Mouse (Mus musculus): ENCODE results near the gene Dclre1a. TPM values are rescaled to one million over a fixed set of nuclear protein-coding genes. Genes with fewer than 3 reads are reported as not detected.

Dclre1a gene
- 32.7 and 71.7 TPM in 2 replicates for total RNA-seq (2015; ENCODE audit: low replicate concordance)
- total RNA-seq (2017; ENCODE audit: low replicate concordance), result 20.9 and 50.8 TPM in 2 replicates

DNA sequence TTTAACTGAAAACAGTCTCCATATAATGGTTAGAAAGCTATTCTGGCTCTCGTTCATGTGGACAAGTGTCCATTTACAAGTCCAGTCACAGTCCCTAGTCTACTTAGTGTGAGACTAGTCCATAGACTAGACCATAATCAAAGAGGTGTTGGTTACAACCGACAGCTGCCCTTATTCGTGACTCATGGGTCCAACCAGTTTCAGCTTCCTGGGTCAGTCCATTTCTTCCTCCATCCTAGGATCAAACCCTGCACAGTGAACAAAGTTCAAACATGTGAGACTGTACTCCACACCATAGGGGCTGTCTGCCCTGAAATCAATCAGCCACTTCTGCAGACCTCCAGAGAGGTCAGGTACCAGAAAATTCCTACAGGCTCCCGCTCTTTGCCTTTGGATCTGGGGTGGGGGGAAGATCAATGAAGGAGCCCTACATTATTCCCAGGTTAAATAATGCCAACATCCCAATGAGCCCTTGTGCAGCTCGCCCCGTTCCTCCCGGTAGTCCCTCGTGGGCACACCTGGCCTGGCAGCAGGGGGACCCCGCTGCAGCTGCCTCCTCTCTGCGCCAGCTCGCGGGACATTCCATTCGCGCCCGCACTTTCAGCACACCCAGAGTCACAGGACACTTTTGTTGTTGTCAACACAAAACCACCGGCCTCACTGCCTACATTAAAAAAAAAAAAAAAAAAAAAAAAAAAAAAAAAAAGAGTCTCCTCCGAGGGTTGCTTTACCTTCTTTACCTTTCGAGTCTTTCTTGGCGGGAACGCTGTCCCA, at the start of gene Dclre1a:
Gene Dclre1a (minus strand): TSS at position 767 of the 774 bp plus-strand sequence.
- ATAC-seq (replicated peaks; ENCODE audit: low FRiP score, poor library complexity, severe bottlenecking), result peak; percentile 85

- no peak for ATAC-seq (replicated peaks; ENCODE audit: low FRiP score, poor library complexity, severe bottlenecking)
Measured at GRCm38 (mm10) chr19:56592472-56592871, 44.5 kb upstream of the Dclre1a start.

DNA sequence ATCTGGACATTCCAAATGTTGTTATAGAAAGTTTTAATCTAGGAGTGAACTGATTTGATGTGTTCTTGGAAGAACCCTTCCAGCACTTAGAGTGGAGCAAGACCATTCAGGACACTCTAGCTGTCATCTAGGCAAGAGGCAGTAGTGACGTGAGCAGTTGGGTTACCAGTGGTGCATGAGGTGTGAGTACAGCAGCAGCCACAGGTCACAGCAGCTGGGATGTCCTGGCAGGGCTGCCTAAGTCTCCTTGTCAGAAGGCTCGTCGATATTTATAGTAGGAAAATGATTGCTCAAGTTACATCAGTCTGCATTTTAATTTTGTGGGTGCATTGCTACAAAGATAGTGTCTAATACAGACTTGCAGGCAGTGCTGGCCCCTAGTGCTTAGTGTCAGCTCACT, 42.2 kb upstream of the Dclre1a start:
- ATAC-seq (replicated peaks; ENCODE audit: low FRiP score, poor library complexity, severe bottlenecking), result no peak

DNA sequence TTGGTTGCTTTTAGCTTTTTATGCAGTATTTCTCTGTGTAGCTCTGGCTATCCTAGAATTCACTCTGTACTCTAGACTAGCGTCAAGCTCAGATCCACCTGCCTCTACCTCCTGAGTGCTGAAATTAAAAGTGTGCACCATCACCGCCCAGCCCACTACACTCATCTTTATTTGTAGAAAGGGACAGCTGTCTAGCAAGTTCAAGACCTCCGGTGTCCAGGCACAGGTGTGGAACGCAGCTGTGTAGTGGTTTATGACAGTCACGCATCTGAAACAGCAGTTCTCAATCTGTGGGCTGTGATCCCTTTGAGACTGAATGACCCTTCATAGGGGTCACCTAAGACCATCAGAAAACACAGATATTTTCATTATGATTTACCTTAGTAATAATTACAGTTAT, 41.4 kb upstream of the Dclre1a start:
- ATAC-seq (replicated peaks; ENCODE audit: low FRiP score, poor library complexity, severe bottlenecking), result no peak

DNA sequence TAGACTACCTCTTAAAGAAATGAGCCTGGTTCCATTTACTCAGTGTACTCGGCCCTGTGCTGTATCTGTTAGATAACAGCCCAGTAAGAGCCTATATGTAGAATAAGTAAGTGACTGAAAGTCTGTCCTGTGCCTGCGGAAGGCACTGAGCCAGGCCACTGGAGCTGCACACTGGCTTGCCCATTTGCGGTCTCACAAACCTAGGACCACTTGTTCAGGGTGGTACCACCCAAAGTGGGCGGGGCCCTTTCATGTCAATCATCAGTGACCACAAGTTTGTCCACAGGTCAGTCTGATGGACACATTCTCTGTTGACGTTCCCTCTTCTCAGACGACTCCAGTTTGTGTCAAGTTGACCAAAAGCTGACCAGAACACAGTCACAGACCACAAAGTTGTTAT, 41.0 kb upstream of the Dclre1a start:
- no peak for ATAC-seq (replicated peaks; ENCODE audit: low FRiP score, poor library complexity, severe bottlenecking)

DNA sequence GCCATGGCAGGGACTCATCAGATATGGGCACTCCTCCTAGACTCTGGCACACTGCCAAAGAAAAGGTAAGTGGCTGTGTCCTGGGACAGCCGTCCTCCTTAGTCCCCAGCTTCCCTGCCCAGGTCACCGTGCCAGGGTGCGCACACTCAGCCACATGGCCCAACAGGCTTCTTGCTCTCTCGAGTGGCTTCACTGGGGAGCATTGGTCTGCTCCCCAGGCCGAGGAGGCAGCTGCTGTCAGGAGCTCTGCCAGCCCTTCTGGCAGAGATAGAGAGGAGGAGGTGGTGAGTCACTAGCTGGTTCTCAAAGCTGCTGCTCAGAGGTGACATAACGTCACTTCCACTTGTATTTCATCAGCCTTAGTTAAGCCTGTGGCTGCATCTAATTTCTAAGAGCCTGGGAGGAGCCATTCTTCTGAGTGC, 40.2 kb upstream of the Dclre1a start:
- ATAC-seq (replicated peaks; ENCODE audit: low FRiP score, poor library complexity, severe bottlenecking), result no peak

GRCm38 (mm10) chr19:56586320-56586719, 38.3 kb upstream of the Dclre1a start:
- no peak for ATAC-seq (replicated peaks; ENCODE audit: low FRiP score, poor library complexity, severe bottlenecking)

- ATAC-seq (replicated peaks; ENCODE audit: low FRiP score, poor library complexity, severe bottlenecking), result no peak
Measured at GRCm38 (mm10) chr19:56584288-56584687, 36.3 kb upstream of the Dclre1a start.

GRCm38 (mm10) chr19:56583785-56584184, 35.8 kb upstream of the Dclre1a start:
- no peak for ATAC-seq (replicated peaks; ENCODE audit: low FRiP score, poor library complexity, severe bottlenecking)

DNA sequence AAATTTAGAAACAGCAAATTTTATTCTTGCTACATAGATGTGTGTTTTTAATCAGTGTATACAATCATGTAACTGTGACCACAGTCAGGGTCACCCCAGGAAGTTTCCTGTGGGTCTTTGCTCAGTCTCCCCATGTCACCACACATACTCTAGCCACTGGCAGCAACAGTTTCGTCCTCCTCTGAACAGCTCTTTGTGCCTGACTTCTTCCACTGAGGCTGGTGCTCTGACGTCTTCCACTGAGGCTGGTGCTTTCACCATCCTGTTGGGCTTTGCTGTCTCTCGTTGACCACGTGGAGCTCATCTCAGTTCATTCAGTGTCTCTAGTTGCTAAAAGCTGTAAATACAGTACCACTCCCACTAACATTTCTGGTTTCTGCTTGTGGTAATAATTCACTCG, 34.0 kb upstream of the Dclre1a start:
- no peak for ATAC-seq (replicated peaks; ENCODE audit: low FRiP score, poor library complexity, severe bottlenecking)

DNA sequence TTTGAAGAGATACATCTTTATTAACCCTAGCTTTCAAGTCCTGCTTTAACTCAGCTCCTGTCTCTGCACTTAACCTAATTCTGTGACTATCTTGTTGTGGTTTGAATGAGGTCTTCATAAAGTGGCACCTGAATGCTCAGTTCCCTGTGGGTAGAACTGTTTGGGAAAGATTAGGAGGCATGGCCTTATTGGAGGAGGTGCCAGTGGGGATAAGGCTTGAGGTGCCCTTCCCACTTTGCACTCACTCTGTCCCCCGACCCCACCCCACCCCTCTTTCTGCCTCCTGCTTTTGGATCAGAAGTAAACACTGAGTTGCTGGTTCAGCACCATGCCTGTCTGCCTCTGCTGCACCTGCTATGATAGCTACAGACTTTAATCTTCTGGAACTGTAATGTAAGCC, 29.8 kb upstream of the Dclre1a start:
- no peak for ATAC-seq (replicated peaks; ENCODE audit: low FRiP score, poor library complexity, severe bottlenecking)

DNA sequence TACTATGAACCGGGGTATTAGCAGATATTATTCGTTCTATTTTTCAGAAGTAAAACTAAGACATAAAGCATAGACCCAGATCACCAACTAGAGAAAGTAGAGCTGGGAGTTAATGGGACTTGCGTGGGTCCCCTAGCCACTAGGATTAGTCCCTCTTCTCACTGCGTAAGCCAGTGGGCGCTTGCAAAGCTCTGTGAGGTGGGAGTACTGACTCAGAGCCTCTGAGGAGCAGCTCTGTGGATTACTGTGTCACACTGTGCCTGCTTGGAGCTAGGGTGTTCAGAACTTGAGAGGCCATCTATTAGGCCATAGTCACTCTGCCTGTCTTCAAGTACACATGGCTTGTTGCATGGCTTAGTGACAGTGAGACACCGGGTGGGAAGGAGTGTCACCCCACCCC, 25.2 kb upstream of the Dclre1a start:
- ATAC-seq (replicated peaks; ENCODE audit: low FRiP score, poor library complexity, severe bottlenecking), result no peak

DNA sequence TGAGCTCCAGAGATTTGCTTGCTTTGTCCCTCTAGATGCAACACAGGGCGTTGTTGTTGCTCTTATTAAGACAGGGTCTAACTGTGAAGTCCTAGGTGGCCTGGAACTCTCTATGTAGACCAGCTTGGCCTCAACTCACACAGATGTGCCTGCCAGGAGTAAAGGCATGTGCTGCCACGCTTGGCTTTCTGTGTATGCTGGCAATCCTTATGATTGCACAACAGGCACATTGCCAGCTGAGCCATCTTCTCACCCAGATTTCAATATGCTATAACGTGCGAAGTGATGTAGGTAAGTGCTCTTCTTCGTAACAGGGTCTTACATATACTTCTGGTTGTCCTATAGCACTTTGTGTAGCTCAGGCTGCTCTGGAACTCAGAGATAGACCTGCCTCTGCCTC, 23.9 kb upstream of the Dclre1a start:
- no peak for ATAC-seq (replicated peaks; ENCODE audit: low FRiP score, poor library complexity, severe bottlenecking)

- no peak for ATAC-seq (replicated peaks; ENCODE audit: low FRiP score, poor library complexity, severe bottlenecking)
Measured at GRCm38 (mm10) chr19:56571234-56571633, 23.2 kb upstream of the Dclre1a start.

GRCm38 (mm10) chr19:56570781-56571180, 22.8 kb upstream of the Dclre1a start:
- ATAC-seq (replicated peaks; ENCODE audit: low FRiP score, poor library complexity, severe bottlenecking), result no peak

DNA sequence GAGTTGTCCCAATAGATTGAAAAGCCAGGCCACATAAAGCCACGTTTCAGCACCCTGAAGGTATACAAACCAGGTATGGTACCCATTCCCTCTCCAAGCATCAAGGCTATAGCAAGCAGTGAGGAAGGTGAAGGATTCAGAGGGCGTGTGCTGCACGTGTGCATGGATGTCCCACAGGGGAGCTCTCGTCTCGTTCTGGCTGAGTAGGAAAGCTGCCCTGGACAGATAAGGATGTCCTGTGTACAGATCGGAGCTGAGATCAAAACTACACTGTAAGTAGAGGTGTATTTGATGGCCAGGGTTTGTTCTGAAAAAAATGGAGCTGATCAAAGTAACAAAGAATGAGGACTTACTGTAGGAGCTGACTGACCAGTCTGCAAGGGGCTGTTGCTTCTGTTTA, 18.9 kb upstream of the Dclre1a start:
- no peak for ATAC-seq (replicated peaks; ENCODE audit: low FRiP score, poor library complexity, severe bottlenecking)

GRCm38 (mm10) chr19:56566041-56566440, 18.0 kb upstream of the Dclre1a start:
- no peak for ATAC-seq (replicated peaks; ENCODE audit: low FRiP score, poor library complexity, severe bottlenecking)

DNA sequence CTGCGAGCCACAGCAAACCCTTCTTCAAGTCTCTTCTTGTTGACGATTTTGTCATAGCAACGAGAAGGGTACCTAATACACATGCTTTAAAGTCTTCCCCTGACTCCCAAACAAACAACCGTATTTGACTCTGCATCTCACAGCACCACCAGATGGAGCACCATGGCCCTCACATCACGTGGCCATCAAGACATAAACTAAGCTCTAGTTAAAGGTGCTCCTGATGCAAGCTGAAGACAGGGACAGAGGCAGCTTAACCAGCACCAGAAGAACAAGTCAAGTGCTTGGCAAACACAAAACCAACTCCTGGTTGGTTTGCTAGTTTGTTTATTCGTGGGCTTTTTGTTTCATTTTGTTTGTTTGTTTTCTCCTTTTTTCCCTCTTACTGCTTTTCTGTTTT, 17.3 kb upstream of the Dclre1a start:
- no peak for ATAC-seq (replicated peaks; ENCODE audit: low FRiP score, poor library complexity, severe bottlenecking)

GRCm38 (mm10) chr19:56563469-56563868, 15.4 kb upstream of the Dclre1a start:
- no peak for ATAC-seq (replicated peaks; ENCODE audit: low FRiP score, poor library complexity, severe bottlenecking)

- ATAC-seq (replicated peaks; ENCODE audit: low FRiP score, poor library complexity, severe bottlenecking), result no peak
Measured at GRCm38 (mm10) chr19:56562433-56563138, 14.6 kb upstream of the Dclre1a start.

DNA sequence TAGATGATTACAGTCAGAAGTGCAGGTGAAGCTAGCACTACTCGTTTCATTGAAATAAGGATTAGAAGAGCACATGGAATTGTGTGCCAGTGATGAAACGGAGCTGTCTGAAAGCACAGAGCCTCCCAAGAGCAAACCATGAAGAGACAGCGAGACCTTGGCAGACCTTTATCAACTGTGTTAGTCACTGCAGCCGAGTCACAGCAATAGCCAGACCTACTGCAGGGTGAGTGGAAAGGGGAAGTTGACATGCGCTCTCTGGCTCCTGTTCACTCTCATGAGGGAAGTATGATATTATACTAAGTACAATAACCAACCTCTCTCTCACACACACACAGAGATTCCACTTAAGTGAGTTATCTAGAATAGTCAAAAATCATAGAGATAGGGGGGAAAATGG, 8.0 kb upstream of the Dclre1a start:
- ATAC-seq (replicated peaks; ENCODE audit: low FRiP score, poor library complexity, severe bottlenecking), result no peak
